Mouse (Mus musculus) cerebellum, adult 2 months (tissue): ENCODE measurements around the gene Fhl2. TPM values are rescaled to one million over a fixed set of nuclear protein-coding genes. Genes with fewer than 3 reads are reported as not detected.
A peak's percentile ranks its signal among the peaks of the same experiment; 100 is the strongest.

Experiments
- DNase-seq, 2 experiments: peaks; one replicate each; pipeline ENCODE4 v3.0.0; 2021
- H3K27ac ChIP-seq: fragments of 200-500 bp; 2 replicates; pipeline ENCODE4 v1.5.1; 2012; ENCODE audit warnings: low read length, control low read depth, inconsistent platforms; ENCODE audit not compliant: insufficient read depth
- H3K27me3 ChIP-seq: fragments of 200-500 bp; 2 replicates; pipeline ENCODE4 v1.6.1; 2012; ENCODE audit warnings: inconsistent platforms, mild to moderate bottlenecking, low read length, moderate library complexity; ENCODE audit not compliant: control insufficient read depth, insufficient read depth
- H3K4me1 ChIP-seq: fragments of 200-500 bp; 2 replicates; pipeline ENCODE4 v1.6.1; 2011; ENCODE audit warnings: low read length; ENCODE audit not compliant: control insufficient read depth, insufficient read depth
- H3K4me3 ChIP-seq: fragments of 200-500 bp; replicated peaks from 2 replicates; pipeline ENCODE3; 2011; ENCODE audit warnings: mild to moderate bottlenecking, low read depth, low read length, control low read depth; ENCODE audit not compliant: insufficient read depth
- CTCF ChIP-seq: fragments of 200-500 bp; IDR thresholded peaks from 2 replicates; pipeline ENCODE4 v1.5.1; 2011; ENCODE audit warnings: low read depth, mild to moderate bottlenecking, control low read depth, low read length, moderate library complexity, borderline replicate concordance; ENCODE audit not compliant: insufficient read depth
- POLR2A ChIP-seq: fragments of 200-500 bp; IDR thresholded peaks from 2 replicates; pipeline ENCODE4 v1.6.1; 2011; ENCODE audit warnings: low read length, control low read depth, borderline replicate concordance; ENCODE audit not compliant: insufficient read depth
- WGBS: fragments of 180-500 bp; shearing (Covaris S2); methylation state at CpG from one replicate; pipeline ENCODE4 v1.1.7; 2018; 5-methylcytosine and 5-hydroxymethylcytosine counted together
- polyA plus RNA-seq: library from polyadenylated mRNA; depleted of rRNA; stranded (reverse); fragments of >200 nt; gene quantifications from 2 replicates; pipeline ENCODE4 v1.2.3, GENCODE M21; 2012; rRNA removed

Gene Fhl2
- polyA plus RNA-seq, 1 experiment = 6.2 TPM

DNA sequence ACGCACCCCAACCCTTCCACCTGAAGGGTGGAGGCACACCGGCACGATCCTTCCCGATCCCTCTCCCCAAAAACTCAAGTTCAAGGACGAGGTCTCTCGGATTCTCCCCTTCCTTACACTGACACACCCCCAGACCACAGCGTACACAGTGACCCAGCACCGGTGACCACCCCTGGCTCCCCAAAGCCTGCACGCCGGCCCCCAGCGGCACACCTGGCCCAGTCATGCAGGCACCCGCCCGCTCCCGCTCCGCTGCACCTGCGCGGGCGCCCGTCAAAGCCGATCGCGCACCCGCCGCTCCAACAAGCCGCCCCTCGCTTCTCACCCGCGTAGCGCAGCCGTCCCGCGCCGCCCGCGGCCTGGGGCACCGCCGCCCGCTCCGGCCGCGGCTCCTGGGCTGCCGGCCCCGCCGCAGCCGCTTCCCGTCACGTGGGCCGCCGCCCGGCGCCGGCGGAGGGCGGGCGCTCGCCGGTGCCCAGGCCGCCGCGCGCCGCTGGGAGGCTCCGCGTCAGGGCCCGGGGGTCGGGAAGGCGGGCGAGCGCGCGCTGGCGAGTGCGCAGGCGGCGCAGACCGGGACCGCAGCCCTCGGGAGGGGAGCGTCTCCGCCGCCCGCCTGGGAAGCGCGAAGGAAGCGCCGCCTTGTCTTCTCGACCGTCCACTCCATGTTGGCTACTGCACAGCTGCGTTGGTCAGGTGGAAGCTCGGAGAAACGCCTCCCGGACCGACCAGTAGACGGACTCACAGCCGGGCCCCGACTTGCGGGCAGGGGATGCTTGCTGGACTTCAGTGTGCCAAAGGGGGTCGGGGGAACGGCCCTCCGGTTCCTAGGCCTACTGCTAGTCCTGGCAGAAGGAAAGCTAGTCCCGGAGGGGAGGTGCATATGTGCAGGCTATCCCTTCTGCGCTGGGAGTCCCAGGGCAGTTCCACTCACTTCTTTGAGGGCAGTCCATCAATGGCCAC lies 104.4 kb downstream of the Fhl2 start:
- H3K4me1 ChIP-seq = peaks cover 12% of the 10 kb centered on the region
- peak overlapping the region; percentile 83 for H3K4me3 ChIP-seq
- no peaks in the 10 kb centered on the region for H3K27me3 ChIP-seq
- H3K27ac ChIP-seq = peak overlapping the region; percentile 97
- DNase-seq = peak; percentile 78 to 86
- peak; percentile 51; the same call in 1 of the 2 replicates for TF ChIP-seq POLR2A
- TF ChIP-seq CTCF = no peak
- WGBS = under 1% methylated on average over 98 of the region's 102 CpGs

DNA sequence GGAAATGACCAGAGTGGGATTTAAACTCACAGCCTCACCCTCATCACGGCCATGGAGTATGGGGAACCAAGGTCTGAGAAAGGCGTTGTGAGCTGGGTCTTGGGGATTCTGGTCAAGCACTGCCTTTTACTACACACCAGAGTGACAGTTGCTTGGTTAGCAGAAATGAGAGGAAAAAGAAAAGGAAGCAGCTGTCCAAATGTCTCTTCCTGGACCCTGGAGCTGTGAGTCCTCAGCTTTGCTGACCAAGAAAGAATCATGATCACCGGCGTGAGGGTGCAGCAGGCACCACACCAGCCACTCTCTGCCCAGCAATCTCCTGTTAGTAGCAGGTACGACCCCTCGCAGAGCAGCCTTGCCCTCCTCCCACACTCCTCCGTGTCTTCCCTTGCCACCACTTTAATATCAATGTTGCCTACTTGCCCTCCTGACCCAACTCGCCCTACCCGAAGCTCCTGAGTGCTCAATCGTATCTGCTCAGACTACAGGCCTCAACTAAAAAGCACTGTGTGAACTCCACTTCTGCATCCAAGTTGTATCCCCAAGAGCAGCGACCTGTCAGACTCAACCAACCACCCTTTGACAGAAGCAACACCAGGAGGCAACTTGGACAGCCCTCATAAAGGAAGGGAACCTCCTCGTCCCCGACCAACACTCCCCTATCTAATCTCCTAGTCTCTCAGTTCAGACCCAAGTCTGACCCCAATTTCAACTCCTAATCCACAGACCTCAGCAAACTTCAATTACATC lies 105.3 kb downstream of the Fhl2 start:
- TF ChIP-seq POLR2A (no peak), CTCF (no peak)
- Histone ChIP-seq H3K27me3 (no peaks in the 10 kb centered on the region), H3K4me3 (peak overlapping the region; percentile 83), H3K4me1 (peaks cover 12% of the 10 kb centered on the region), H3K27ac (peak overlapping the region; percentile 58; the same call in 1 of the 2 replicates)
- DNase-seq = peak in 1 of 2 experiments; percentile 32
- 25% methylated on average over 13 of the region's 13 CpGs for WGBS

DNA sequence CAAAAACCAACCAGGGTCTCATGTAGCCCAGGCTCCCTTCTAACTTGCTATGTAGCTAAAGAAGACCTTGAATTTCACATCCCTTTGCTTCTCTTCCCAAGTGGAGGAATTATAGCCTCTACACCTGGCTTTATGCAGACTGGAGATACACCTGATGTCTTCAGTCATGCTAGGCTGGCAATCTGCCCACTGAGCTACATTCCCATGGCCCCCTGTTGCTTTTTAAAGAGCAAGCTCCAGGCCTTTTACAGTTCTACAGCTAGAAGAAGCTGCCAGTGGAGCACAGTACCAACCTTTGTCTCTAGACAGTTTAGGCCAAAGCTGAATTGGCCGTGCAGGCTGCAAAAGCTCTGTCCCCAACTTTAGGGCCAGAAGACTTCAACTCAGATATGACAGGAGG lies 106.4 kb downstream of the Fhl2 start:
- Histone ChIP-seq H3K27ac (0 out of 2 replicates have a peak overlapping the region, but pooled peaks have one; percentile 56), H3K4me1 (peaks cover 12% of the 10 kb centered on the region), H3K27me3 (no peaks in the 10 kb centered on the region), H3K4me3 (peak overlapping the region; percentile 33)
- WGBS = 9% methylated on average over 1 of the region's 1 CpGs
- TF ChIP-seq POLR2A (no peak), CTCF (no peak)
- DNase-seq = peak; percentile 29 to 36

DNA sequence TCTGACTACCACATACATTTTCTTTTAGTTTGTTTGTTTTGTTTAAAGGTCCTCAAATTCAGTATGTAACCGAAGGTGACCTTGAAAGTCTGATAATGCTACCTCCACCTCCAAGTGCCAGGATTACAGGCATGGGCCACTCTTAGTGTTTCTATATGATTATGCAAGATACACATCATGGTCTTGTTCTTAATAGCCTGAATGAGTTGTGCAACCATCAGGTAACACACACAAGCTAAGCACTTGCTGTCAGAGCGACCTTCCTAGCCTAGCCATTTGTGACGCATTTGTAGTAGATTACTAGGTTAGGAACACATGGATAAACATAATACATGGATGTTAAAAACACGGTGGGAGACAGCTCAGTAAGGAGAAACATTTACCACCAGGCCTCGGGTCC lies 113.8 kb downstream of the Fhl2 start:
- TF ChIP-seq POLR2A = no peak
- TF ChIP-seq CTCF = no peak
- H3K27me3 ChIP-seq = no peaks in the 10 kb centered on the region
- no peak for DNase-seq
- H3K4me3 ChIP-seq = no peak overlapping the region
- H3K4me1 ChIP-seq = peaks cover 3% of the 10 kb centered on the region
- no peak overlapping the region for H3K27ac ChIP-seq
- 90% methylated on average over 5 of the region's 5 CpGs for WGBS

DNA sequence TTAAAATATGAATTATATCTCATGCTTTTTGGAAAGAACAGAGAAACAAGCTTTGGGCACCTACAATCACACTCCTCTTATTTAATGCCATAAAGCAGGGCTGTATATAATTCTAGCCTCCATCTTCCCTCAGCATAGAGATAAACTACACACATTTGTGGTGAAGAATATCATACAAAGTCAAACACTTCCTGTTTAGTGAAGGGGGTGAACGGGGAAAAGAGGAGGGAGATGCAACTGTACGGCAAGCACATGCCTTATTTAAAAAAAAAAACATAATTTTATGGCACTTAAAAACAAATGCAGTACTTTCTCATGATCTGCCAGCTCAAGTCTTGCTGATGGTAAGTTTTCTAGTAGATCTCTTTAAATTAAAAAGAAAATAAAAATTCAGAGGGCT lies 118.7 kb downstream of the Fhl2 start:
- Histone ChIP-seq H3K27me3 (no peaks in the 10 kb centered on the region), H3K4me1 (peaks cover 18% of the 10 kb centered on the region), H3K27ac (no peak overlapping the region), H3K4me3 (no peak overlapping the region)
- TF ChIP-seq CTCF (no peak), POLR2A (no peak)
- no peak for DNase-seq
- 87% methylated on average over 2 of the region's 2 CpGs for WGBS

DNA sequence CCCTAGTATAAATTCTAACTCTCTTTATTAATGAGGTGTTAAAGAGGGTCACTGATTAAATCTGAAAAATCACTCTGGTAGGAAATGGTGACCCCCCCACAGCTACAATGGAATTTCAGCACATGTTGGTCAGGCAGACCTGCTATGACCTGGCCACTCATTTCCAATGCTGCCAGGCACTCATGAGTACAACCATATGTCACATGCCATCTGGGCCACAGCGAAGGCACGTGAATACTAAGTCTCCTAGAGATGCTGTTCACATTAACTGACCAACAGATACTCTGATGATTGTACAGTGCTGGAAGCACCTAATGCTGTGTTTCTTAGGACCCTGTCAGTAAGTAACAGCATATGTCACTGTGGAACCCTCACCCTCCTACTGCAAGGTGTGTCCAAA lies 122.0 kb downstream of the Fhl2 start:
- Histone ChIP-seq H3K4me1 (peaks cover 18% of the 10 kb centered on the region), H3K27ac (peak overlapping the region; percentile 60), H3K27me3 (no peaks in the 10 kb centered on the region), H3K4me3 (no peak overlapping the region)
- 8% methylated on average over 2 of the region's 2 CpGs for WGBS
- DNase-seq = peak; percentile 56 to 74
- TF ChIP-seq POLR2A (no peak), CTCF (no peak)

Other genes starting within 250 kb of the Fhl2 start
- gene Gpr45, start 244.1 kb downstream of the Fhl2 start, polyA plus RNA-seq = 5.8 and 6.6 TPM in 2 replicates
- gene Tgfbrap1, start 98.3 kb downstream of the Fhl2 start, polyA plus RNA-seq = 37.8 and 39.7 TPM in 2 replicates
- gene AI597479, start 98.3 kb downstream of the Fhl2 start, polyA plus RNA-seq = 25.8 and 26.5 TPM in 2 replicates
- 21.0 and 23.1 TPM in 2 replicates for gene Nck2, start 247.6 kb upstream of the Fhl2 start, polyA plus RNA-seq